Mouse (Mus musculus) gastrocnemius, postnatal 36 days (tissue): ENCODE measurements around the gene Fbxl13. TPM values are rescaled to one million over a fixed set of nuclear protein-coding genes. Genes with fewer than 3 reads are reported as not detected.
A peak's percentile ranks its signal among the peaks of the same experiment; 100 is the strongest.

Experiments
- DNase-seq, 2 experiments: peaks; one replicate each; pipeline ENCODE4 v3.0.0; 2022
- intact Hi-C: fragments of 180-260 bp; cut with DNase I; formaldehyde crosslinking; loops from one replicate; pipeline ENCODE4 v1.15.1; 2025
- long read RNA-seq, 2 experiments: library from polyadenylated mRNA; stranded (forward); transcript quantifications; one replicate each; pipeline ENCODE4 v2.0.0; 2021
- total RNA-seq, 2 experiments: library from RNA; stranded (reverse); gene quantifications; 2 replicates each; pipeline ENCODE4 v1.2.3; 2021

Fbxl13 gene
- under 1 TPM in 1 of 2 experiments, not detected in 1; 0.12 TPM for total RNA-seq
- long read RNA-seq, experiment 1: 0 reads
- long read RNA-seq, experiment 2: 0 reads

GRCm38 (mm10) chr5:21645439-21646132 lies at the start of gene Fbxl13, which contains the start of gene Armc10:
Fbxl13 (minus strand) TSS chr5:21645634.
Armc10 (plus strand) TSS chr5:21645813.
- intact Hi-C loops: no loop called here
- peak; percentile 73 for DNase-seq

- DNase-seq: no peak
- intact Hi-C loops: loop anchor here (5.0 kb wide), 1 partner anchor 43 kb away; no protein-coding TSS in a partner anchor
These were observed 49.5 kb upstream of the Fbxl13 start for GRCm38 (mm10) chr5:21694854-21695490.

DNA sequence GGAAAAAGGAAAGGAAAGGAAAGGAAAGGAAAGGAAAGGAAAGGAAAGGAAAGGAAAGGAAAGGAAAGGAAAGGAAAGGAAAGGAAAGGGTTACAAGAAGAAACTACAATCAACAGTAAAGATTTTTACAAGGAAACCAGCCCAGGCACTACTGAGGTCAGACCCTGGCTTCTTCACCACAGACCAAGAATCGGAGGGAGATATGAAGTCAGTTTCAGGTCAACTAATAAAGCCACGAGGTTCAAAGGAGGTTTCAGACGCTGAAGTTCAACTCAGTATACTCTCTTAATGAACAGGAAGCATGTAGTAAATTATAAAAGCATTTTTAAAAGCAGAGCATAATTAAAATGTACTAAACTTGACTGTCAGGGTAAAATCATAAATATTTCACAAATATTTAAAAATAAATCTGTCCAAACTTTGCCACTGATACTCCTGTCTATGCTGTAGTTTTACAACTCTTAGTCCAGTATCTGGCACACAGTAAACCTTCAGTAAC lies 48.0 kb upstream of the Fbxl13 start:
- no peak for DNase-seq
- intact Hi-C loops: no loop called here

DNA sequence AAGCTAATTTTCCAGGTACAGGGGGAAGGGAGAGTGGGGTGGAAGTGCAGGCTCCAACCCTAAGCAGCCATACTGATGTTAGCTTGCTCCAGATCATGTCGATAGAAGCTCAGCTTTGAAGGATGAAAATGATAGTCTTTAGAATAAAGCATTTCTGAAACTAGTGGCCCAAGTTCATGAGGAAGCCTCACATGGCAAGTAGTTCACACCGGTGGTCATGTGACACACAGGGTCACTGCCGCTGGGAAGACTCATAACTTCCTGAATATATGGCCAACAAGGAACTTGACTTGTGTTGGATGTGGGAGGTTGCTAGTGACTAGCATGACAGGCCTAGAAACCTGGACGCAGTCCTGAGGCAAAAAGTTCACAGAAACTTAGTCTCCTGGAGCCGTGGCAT lies 46.8 kb upstream of the Fbxl13 start:
- intact Hi-C loops: no loop called here
- DNase-seq: no peak

DNA sequence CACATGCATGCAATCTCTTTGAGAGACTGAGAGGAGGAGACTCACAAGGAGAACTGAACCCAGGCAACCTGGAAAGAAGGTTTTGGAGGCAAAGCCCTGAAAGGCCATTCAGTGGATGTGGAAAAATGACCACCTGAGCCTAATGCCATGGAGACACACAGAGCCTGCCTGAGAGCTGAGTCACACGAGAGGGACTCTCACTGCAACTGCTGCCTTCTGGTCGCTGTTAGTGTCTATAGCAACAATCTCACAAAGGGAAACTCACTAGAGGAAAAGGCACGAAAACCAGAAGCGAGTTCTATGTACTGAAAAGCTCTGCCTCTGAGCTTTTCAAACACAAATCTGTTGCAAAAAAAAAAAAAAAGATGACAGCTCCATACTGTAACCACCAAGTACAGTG lies 41.6 kb upstream of the Fbxl13 start:
- intact Hi-C loops: no loop called here

DNA sequence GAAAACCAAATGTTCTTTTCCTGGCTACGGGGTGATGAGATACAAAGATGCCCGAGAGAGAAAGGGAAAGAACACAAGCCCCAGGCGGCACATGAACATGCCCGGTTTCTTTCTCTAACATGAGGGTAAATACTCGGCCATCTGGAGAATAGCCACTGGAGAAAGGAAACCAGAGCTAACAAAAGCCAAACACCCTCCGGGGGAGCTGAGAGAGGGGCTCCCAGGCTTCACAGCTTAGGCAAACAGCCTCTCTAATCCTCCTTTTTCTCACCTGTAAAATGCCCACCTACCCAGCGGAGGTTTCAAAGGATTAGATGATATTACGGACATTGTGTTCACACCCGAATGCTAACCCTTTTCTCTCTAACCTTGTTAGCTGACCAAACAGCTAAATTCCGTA lies 39.6 kb upstream of the Fbxl13 start:
- intact Hi-C loops: no loop called here

More for the DNA sequence above, 41.6 kb upstream of the Fbxl13 start:
- no peak for DNase-seq

GRCm38 (mm10) chr5:21683811-21684210 lies 38.4 kb upstream of the Fbxl13 start:
- intact Hi-C loops: no loop called here
- no peak for DNase-seq

More for the DNA sequence above, 39.6 kb upstream of the Fbxl13 start:
- DNase-seq: no peak

DNA sequence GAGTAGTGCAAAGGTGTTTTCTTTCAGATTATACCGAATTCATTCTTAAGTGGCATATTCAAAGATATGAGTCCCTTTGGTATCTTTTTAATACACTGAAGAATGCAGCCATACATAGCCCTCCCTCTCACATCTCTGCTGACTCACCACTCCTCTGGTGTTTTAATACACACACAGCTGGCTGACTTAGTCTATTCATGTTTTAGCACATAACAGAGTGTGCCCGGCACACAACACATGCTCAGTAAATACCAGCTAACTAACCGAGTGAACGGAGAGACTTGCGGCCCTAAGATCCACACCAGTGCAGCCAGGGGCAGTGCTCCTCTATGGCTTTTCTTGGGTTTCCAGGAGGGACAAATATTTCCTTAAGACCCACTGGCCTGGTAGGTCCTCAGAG lies 35.5 kb upstream of the Fbxl13 start:
- intact Hi-C loops: no loop called here
- DNase-seq: no peak

DNA sequence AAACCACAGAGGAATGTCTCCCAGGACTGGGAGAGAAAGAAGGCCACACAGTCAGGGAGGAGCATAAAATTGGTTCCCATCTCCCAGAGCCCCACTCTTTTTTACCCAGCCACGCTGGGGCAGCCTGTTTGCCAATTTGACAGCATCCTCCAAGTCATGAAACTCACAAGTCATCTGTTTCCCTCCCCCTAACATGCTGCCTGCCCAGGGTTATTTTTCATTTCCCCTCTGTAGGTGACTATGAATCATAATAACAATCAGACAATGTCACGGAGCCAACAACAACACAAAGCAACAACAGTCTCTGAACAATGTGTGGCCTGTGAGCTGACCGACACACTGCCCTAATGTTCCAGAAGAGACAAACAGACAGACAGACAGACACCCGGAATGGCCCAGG lies 34.6 kb upstream of the Fbxl13 start:
- DNase-seq: no peak
- intact Hi-C loops: no loop called here

DNA sequence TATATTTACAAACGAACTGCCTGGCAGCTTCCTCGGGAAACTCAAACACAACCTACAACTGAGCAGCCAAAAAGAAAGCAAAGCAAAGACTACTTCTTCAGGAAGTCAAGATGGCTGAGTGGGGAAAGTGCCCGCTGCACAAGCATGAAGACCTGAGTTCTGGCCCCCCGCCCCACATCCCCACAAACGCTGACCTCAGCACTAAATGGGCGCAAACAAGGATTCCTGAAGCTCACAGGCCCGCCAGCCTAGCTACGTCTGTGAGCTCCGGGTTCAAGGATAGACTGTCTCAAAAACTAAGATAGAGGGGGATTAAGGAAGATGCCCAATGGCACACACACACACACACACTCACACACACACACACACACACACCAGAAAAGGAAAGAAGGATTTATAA lies 32.9 kb upstream of the Fbxl13 start:
- intact Hi-C loops: no loop called here

DNA sequence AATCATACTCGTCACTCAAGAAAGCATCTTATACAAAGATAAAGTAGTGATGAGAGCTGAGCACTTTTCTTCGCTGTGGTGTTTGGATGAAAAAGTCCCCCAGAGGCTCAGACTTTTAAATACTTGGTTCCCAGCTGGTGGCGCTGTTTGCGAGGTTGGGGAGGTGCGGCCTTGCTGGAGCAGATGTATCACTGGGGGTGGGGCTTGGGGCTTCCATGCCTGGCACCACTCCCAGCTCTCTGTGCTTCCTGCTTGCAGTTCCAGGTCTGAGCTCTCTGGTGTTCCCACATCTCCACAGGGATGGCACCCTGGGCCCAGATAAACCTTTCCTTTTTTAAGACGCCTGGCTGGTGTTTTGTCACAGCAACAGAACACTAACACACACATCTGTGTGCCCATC lies 32.5 kb upstream of the Fbxl13 start:
- intact Hi-C loops: no loop called here
- DNase-seq: no peak

More for the DNA sequence above, 32.9 kb upstream of the Fbxl13 start:
- no peak for DNase-seq

- intact Hi-C loops: no loop called here
- no peak for DNase-seq
These were observed 30.1 kb upstream of the Fbxl13 start for GRCm38 (mm10) chr5:21675494-21675893.

DNA sequence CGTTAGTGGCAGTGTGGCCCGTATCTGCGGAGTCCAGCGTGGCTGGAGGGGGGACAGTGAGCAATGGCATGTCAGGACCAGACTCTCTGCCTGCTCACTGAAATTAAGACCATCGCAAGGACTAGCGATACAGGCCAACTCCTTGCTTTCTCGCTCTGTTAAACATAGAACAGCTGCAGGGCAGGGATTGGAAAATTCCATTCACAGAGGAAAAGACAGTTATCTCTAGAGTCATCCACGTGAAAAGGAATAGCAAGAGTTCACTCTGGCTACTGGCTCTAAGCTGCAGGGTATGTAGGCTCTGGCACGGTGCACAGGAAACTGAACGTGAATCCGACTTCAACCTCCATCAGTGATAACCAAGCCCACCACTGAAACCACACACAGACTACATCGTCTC lies 29.6 kb upstream of the Fbxl13 start:
- intact Hi-C loops: no loop called here
- no peak for DNase-seq

- no peak for DNase-seq
- intact Hi-C loops: no loop called here
These were observed 28.3 kb upstream of the Fbxl13 start for GRCm38 (mm10) chr5:21673742-21674141.

DNA sequence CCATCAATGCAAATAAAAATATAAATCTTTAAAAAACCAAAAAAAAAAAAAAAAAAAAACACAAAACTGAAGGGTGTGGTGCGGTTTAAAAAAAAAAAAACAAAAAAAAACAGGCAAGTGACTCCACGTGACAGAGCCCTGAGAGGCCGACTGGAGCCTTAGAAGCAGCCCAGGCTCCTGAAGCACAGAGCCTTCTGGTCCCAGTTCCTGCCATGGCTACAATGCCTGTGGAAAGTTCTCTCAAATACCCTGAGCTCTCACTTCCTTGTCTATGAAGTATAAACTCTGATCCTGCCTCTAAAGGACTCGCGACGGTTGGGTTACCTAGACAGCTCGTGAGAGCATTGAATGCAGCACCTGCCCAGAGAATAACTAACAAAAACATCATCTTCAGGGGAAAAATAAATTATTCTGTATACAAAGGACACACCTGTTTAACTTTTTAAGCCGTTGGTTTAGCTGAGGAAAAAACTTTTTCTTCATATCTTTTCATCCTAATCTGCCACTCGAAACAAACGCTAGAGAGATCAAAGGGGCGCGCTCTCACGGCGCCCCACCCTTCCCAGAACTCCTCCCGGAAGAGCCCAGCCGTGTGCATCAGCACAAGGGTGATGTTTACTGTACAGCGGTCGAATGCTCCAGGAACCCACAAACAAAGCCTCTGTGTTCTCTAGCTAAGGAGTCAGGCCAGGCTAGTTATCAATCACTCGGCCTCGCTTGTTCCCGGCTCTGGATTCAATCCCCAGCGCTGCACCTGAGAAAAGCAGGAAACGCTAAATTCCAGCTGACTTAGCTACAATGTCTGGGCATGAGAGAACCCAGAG lies 27.6 kb upstream of the Fbxl13 start:
- no peak for DNase-seq
- intact Hi-C loops: no loop called here

- no peak for DNase-seq
- intact Hi-C loops: no loop called here
These were observed 23.9 kb upstream of the Fbxl13 start for GRCm38 (mm10) chr5:21669307-21669706.

- intact Hi-C loops: no loop called here
- DNase-seq: no peak
These were observed 22.0 kb upstream of the Fbxl13 start for GRCm38 (mm10) chr5:21667191-21668137.

DNA sequence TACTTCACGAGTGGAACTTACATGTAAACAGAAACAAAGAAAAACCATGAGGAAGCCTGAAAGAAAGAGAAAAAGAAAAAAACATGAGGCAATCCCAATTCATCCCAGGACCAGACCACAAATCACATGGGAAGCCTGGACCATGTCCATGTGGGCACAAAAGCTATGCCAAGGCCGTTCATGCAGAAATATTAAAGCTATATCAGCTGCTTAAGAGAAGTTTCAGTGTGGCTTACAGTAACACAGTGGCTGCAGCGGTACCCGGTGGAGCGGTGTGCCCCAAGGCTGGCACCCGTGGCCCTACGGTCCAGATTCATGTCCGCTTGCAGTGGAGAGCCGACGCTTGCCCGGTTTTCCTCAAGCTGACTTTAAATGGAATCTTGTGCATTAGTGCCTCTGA lies 17.6 kb upstream of the Fbxl13 start:
- intact Hi-C loops: no loop called here

DNA sequence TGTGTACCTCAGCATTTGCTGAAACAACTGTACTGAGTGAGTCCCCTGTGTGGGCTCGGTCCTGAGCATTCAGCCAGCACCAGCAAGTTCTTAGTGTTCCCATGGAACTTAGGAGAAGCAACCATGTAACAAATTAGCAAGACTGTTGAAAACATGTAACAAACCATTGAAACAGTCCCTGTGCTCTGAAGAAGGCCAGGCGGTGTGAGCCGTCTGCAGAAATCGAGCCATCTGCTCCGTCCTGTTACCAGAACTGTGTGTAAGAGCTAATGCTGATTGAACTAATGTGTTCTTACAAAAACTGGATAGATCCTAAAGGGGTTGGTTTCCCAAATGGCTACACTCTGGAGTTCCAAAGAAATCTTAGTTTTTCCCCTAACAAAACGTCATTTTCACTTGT lies 15.4 kb upstream of the Fbxl13 start:
- intact Hi-C loops: no loop called here
- DNase-seq: no peak

More for the DNA sequence above, 17.6 kb upstream of the Fbxl13 start:
- no peak for DNase-seq
